Mouse (Mus musculus) heart, postnatal 36 days (tissue): ENCODE measurements around the gene P2ry2. TPM values are rescaled to one million over a fixed set of nuclear protein-coding genes. Genes with fewer than 3 reads are reported as not detected.

Experiments used
- DNase-seq, 2 experiments: peaks; one replicate each; pipeline ENCODE4 v3.0.0; 2021 to 2022
- intact Hi-C: fragments of 180-260 bp; cut with DNase I; formaldehyde crosslinking; loops from one replicate; pipeline ENCODE4 v1.15.1; 2025
- total RNA-seq, 2 experiments: library from RNA; stranded (reverse); gene quantifications; 2 replicates each; pipeline ENCODE4 v1.2.3; 2021

The P2ry2 gene
- total RNA-seq, 2 experiments from 2014 or later: 19.6 to 28.4 TPM

GRCm38 (mm10) chr7:100951903-100952302 lies 60.8 kb downstream of the P2ry2 start:
- intact Hi-C loops: no loop called here
- no peak for DNase-seq

- intact Hi-C loops: no loop called here
- DNase-seq: peak in 1 of 2 experiments; percentile 57
These were observed 62.1 kb downstream of the P2ry2 start for GRCm38 (mm10) chr7:100950481-100951010.

GRCm38 (mm10) chr7:100950031-100950430 lies 62.6 kb downstream of the P2ry2 start:
- DNase-seq: no peak
- intact Hi-C loops: no loop called here

Other genes starting within 250 kb of the P2ry2 start
- gene Relt, start 149.4 kb downstream of the P2ry2 start, total RNA-seq: 1 to 10 TPM; 2.1 to 3.1 TPM
- gene Arhgef17, start 80.8 kb downstream of the P2ry2 start, total RNA-seq: 10 to 100 TPM; 24.3 to 29.9 TPM
- 1 to 10 TPM; 4.3 to 4.7 TPM for gene P2ry6, start 38.2 kb downstream of the P2ry2 start, total RNA-seq
- 10 to 100 TPM; 22.8 to 25.3 TPM for gene Fchsd2, start 80.0 kb upstream of the P2ry2 start, total RNA-seq